Mouse (Mus musculus) limb, embryonic 11.5 days (tissue): ENCODE data around the gene Hs6st3. TPM values are rescaled to one million over a fixed set of nuclear protein-coding genes. Genes with fewer than 3 reads are reported as not detected.

Experiments used
- ATAC-seq: fragments of 200-750 bp; cut with Nextera tagmentation; 2 replicates; pipeline ENCODE4 v1.8.0; 2017; ENCODE audit warnings: low read depth; ENCODE audit not compliant: insufficient number of reproducible peaks, low FRiP score, low TSS enrichment
- DNase-seq: peaks from one replicate; pipeline ENCODE4 v3.0.0-alpha.2; 2015; ENCODE audit warnings: low spot score
- H3K27ac ChIP-seq: fragments of 300-500 bp; sonication (generic); replicated peaks from 2 replicates; pipeline ENCODE4 v1.5.1; 2014; ENCODE audit warnings: low read depth, mild to moderate bottlenecking, low read length
- H3K27me3 ChIP-seq: fragments of 300-500 bp; sonication (generic); 2 replicates; pipeline ENCODE4 v1.6.1; 2014; ENCODE audit warnings: mild to moderate bottlenecking, low read length, mixed read lengths; ENCODE audit not compliant: control insufficient read depth, insufficient read depth
- H3K36me3 ChIP-seq: fragments of 300-500 bp; sonication (generic); 2 replicates; pipeline ENCODE4 v1.6.1; 2014; ENCODE audit warnings: mild to moderate bottlenecking, low read length, moderate library complexity, mixed read lengths; ENCODE audit not compliant: control insufficient read depth, insufficient read depth
- H3K4me1 ChIP-seq: fragments of 300-500 bp; sonication (generic); 2 replicates; pipeline ENCODE4 v1.6.1; 2014; ENCODE audit warnings: low read length, mixed read lengths; ENCODE audit not compliant: control insufficient read depth, insufficient read depth
- H3K4me2 ChIP-seq: fragments of 300-500 bp; sonication (generic); 2 replicates; pipeline ENCODE4 v1.6.1; 2014; ENCODE audit warnings: low read depth, mild to moderate bottlenecking, moderate library complexity; ENCODE audit not compliant: severe bottlenecking
- H3K4me3 ChIP-seq: fragments of 300-500 bp; sonication (generic); 2 replicates; pipeline ENCODE4 v1.5.1; 2014; ENCODE audit warnings: low read depth, low read length
- H3K9ac ChIP-seq: fragments of 300-500 bp; sonication (generic); 2 replicates; pipeline ENCODE4 v1.6.1; 2014; ENCODE audit warnings: mild to moderate bottlenecking, low read length
- H3K9me3 ChIP-seq: fragments of 300-500 bp; sonication (generic); 2 replicates; pipeline ENCODE4 v1.6.1; 2016; ENCODE audit warnings: low read length; ENCODE audit not compliant: control insufficient read depth
- WGBS: fragments of 180-500 bp; shearing (Covaris S2); extraction: QIAGEN DNeasy Blood & Tissue Kit; methylation state at CpG from one replicate; pipeline ENCODE4 v1.1.7; 2014; 5-methylcytosine and 5-hydroxymethylcytosine counted together
- polyA plus RNA-seq: library from polyadenylated mRNA; unstranded; fragments of >200 nt; fragmentation: Nextera tagmentation; extraction: Ambion mirVana; gene quantifications from 2 replicates; pipeline ENCODE4 v1.2.1, GENCODE M21; 2014

Gene Hs6st3
- polyA plus RNA-seq, 1 experiment from 2014 or later = 0.17 TPM

GRCm38 (mm10) chr14:119776261-119776660, 638.1 kb downstream of the Hs6st3 start:
- H3K9me3 ChIP-seq = no peaks in the 10 kb centered on the region
- no peaks in the 10 kb centered on the region for H3K4me1 ChIP-seq
- 79% methylated on average over 3 of the region's 3 CpGs for WGBS
- H3K27ac ChIP-seq = no peak overlapping the region
- no peak overlapping the region for H3K9ac ChIP-seq
- H3K36me3 ChIP-seq = no peaks in the 10 kb centered on the region
- no peak for ATAC-seq
- no peaks in the 10 kb centered on the region for H3K27me3 ChIP-seq
- DNase-seq = no peak
- H3K4me3 ChIP-seq = no peak overlapping the region
- H3K4me2 ChIP-seq = no peak overlapping the region

GRCm38 (mm10) chr14:119779982-119780588, 641.9 kb downstream of the Hs6st3 start:
- Histone ChIP-seq H3K4me3 (no peak overlapping the region), H3K4me1 (no peaks in the 10 kb centered on the region), H3K9me3 (no peaks in the 10 kb centered on the region), H3K9ac (no peak overlapping the region), H3K4me2 (no peak overlapping the region), H3K36me3 (no peaks in the 10 kb centered on the region), H3K27me3 (no peaks in the 10 kb centered on the region), H3K27ac (no peak overlapping the region)
- DNase-seq (no peak), ATAC-seq (no peak)
- 81% methylated on average over 12 of the region's 12 CpGs for WGBS

- no peak overlapping the region for H3K9ac ChIP-seq
- WGBS = 86% methylated on average over 1 of the region's 1 CpGs
- H3K36me3 ChIP-seq = no peaks in the 10 kb centered on the region
- H3K27ac ChIP-seq = no peak overlapping the region
- no peak for ATAC-seq
- H3K4me1 ChIP-seq = no peaks in the 10 kb centered on the region
- H3K27me3 ChIP-seq = no peaks in the 10 kb centered on the region
- no peak overlapping the region for H3K4me3 ChIP-seq
- DNase-seq = no peak
- no peaks in the 10 kb centered on the region for H3K9me3 ChIP-seq
- no peak overlapping the region for H3K4me2 ChIP-seq
Measured at GRCm38 (mm10) chr14:119781111-119781510, 643.0 kb downstream of the Hs6st3 start.

DNA sequence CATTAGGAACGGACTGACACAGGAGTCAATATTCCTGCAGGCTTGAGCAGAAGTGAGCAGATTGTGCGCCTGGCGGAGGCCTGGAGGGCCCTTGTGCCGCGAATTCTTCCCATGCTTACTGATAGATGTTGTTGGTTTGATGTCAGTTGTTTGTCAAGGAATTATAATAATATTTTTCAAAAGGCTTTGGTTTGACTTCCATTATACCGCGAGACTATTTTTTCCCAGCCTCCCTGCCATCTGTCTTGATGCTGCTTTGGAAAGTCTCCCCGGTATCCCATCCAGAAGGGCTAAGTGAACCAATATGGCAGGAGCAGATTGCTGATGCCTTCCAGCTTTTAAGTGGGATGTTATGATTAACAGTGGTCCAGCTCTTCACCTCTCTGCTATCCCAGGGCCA, 651.3 kb downstream of the Hs6st3 start:
- H3K27ac ChIP-seq = no peak overlapping the region
- H3K4me2 ChIP-seq = no peak overlapping the region
- WGBS = 91% methylated on average over 8 of the region's 8 CpGs
- no peaks in the 10 kb centered on the region for H3K4me1 ChIP-seq
- no peaks in the 10 kb centered on the region for H3K27me3 ChIP-seq
- ATAC-seq (no peak), DNase-seq (no peak)
- no peak overlapping the region for H3K9ac ChIP-seq
- no peaks in the 10 kb centered on the region for H3K36me3 ChIP-seq
- H3K9me3 ChIP-seq = no peaks in the 10 kb centered on the region
- no peak overlapping the region for H3K4me3 ChIP-seq

- no peaks in the 10 kb centered on the region for H3K4me1 ChIP-seq
- no peaks in the 10 kb centered on the region for H3K36me3 ChIP-seq
- no peak; the same call in 1 of the 2 replicates for ATAC-seq
- no peak overlapping the region for H3K4me2 ChIP-seq
- H3K4me3 ChIP-seq = no peak overlapping the region
- no peaks in the 10 kb centered on the region for H3K27me3 ChIP-seq
- DNase-seq = no peak
- no peak overlapping the region for H3K9ac ChIP-seq
- H3K9me3 ChIP-seq = no peaks in the 10 kb centered on the region
- H3K27ac ChIP-seq = no peak overlapping the region
- WGBS = 36% methylated on average over 9 of the region's 9 CpGs
Measured at GRCm38 (mm10) chr14:119797172-119797850, 659.2 kb downstream of the Hs6st3 start.

- Histone ChIP-seq H3K4me2 (no peak overlapping the region), H3K9me3 (no peaks in the 10 kb centered on the region), H3K27me3 (no peaks in the 10 kb centered on the region), H3K27ac (no peak overlapping the region), H3K9ac (no peak overlapping the region), H3K36me3 (no peaks in the 10 kb centered on the region), H3K4me1 (no peaks in the 10 kb centered on the region), H3K4me3 (no peak overlapping the region)
- 90% methylated on average over 11 of the region's 11 CpGs for WGBS
- DNase-seq (no peak), ATAC-seq (no peak)
Measured at GRCm38 (mm10) chr14:119798561-119798960, 660.4 kb downstream of the Hs6st3 start.

DNA sequence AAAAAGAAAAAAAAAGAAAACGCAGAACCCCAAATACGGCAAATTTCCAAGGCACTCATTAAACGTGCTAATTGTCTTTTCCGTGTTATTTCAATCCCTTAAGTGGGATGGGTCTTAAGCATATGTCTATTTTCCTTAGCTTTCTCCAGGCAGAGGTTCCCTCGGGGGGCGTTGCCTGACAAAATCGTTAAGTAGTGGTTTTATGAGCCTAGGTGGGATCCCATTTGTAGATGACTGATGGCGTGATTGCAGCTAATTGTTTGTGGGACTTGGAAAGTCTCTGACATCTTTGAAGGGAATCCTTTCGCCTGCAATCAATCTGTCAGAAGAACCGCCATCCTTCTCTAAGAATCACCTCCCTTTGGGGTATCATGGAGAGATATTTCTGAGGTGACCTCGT, 662.7 kb downstream of the Hs6st3 start:
- H3K4me3 ChIP-seq = no peak overlapping the region
- H3K9me3 ChIP-seq = no peaks in the 10 kb centered on the region
- ATAC-seq = no peak
- H3K9ac ChIP-seq = no peak overlapping the region
- no peaks in the 10 kb centered on the region for H3K4me1 ChIP-seq
- DNase-seq = no peak
- no peaks in the 10 kb centered on the region for H3K36me3 ChIP-seq
- no peak overlapping the region for H3K27ac ChIP-seq
- H3K4me2 ChIP-seq = no peak overlapping the region
- 45% methylated on average over 11 of the region's 11 CpGs for WGBS
- H3K27me3 ChIP-seq = no peaks in the 10 kb centered on the region

DNA sequence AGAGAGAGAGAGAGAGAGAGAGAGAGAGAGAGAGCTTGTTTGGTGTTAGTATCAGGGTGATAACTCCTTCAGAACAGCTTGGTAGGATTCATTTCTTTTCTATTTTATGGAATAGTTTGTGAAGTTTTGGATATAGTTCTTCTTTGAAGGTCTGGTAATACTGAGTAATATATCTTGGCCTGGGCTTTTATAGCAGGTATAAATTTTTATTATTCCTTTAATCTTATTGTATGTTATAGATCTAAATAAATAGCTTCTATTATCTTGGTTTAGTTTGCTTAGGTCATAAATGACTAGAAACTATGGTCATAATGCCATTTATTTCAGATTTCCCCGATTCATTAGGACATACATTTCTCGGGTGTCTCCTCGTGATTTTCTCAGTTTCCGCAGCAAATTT, 675.8 kb downstream of the Hs6st3 start:
- WGBS = 88% methylated on average over 4 of the region's 4 CpGs
- H3K9ac ChIP-seq = no peak overlapping the region
- H3K4me1 ChIP-seq = no peaks in the 10 kb centered on the region
- no peaks in the 10 kb centered on the region for H3K36me3 ChIP-seq
- ATAC-seq (no peak), DNase-seq (no peak)
- H3K27me3 ChIP-seq = no peaks in the 10 kb centered on the region
- no peaks in the 10 kb centered on the region for H3K9me3 ChIP-seq
- no peak overlapping the region for H3K27ac ChIP-seq
- no peak overlapping the region for H3K4me2 ChIP-seq
- no peak overlapping the region for H3K4me3 ChIP-seq

- 81% methylated on average over 5 of the region's 5 CpGs for WGBS
- no peak for ATAC-seq
- Histone ChIP-seq H3K27me3 (no peaks in the 10 kb centered on the region), H3K36me3 (no peaks in the 10 kb centered on the region), H3K9me3 (no peaks in the 10 kb centered on the region), H3K4me1 (no peaks in the 10 kb centered on the region), H3K4me3 (no peak overlapping the region), H3K4me2 (no peak overlapping the region), H3K27ac (no peak overlapping the region), H3K9ac (no peak overlapping the region)
- no peak for DNase-seq
Measured at GRCm38 (mm10) chr14:119815616-119816015, 677.5 kb downstream of the Hs6st3 start.
